Mouse (Mus musculus) kidney, adult 8-10 months (tissue): ENCODE data around the gene Ddx56.

Experiments
- DNase-seq, 2 experiments: peaks; one replicate each; pipeline ENCODE4 v3.0.0; 2022

Gene Ddx56

GRCm38 (mm10) chr11:6267320-6268254 is at the start of gene Ddx56:
Ddx56 (minus strand) TSS chr11:6267772.
- DNase-seq, result peak; percentile 93

- no peak for DNase-seq
Observed at GRCm38 (mm10) chr11:6316821-6317220, 49.2 kb upstream of the Ddx56 start.

GRCm38 (mm10) chr11:6313874-6314406 is 46.4 kb upstream of the Ddx56 start:
- no peak for DNase-seq

- peak; percentile 42 to 71 for DNase-seq
Observed at GRCm38 (mm10) chr11:6308181-6308580, 40.6 kb upstream of the Ddx56 start.

GRCm38 (mm10) chr11:6305943-6306430 is 38.4 kb upstream of the Ddx56 start:
- no peak for DNase-seq

- DNase-seq, result peak; percentile 36 to 38
Observed at GRCm38 (mm10) chr11:6302793-6303192, 35.2 kb upstream of the Ddx56 start.

GRCm38 (mm10) chr11:6299435-6299834 is 31.9 kb upstream of the Ddx56 start:
- DNase-seq, result no peak

GRCm38 (mm10) chr11:6296077-6296476 is 28.5 kb upstream of the Ddx56 start:
- DNase-seq, result no peak

- no peak for DNase-seq
Observed at GRCm38 (mm10) chr11:6294632-6295031, 27.1 kb upstream of the Ddx56 start.

GRCm38 (mm10) chr11:6293601-6294000 is 26.0 kb upstream of the Ddx56 start:
- DNase-seq, result peak; percentile 18 to 34

- no peak for DNase-seq
Observed at GRCm38 (mm10) chr11:6292988-6293349, 25.4 kb upstream of the Ddx56 start.

- DNase-seq, result peak; percentile 81 to 82
Observed at GRCm38 (mm10) chr11:6292116-6292987, 24.8 kb upstream of the Ddx56 start.

GRCm38 (mm10) chr11:6291401-6292115 is 24.0 kb upstream of the Ddx56 start, which contains the start of gene Ogdh:
Ogdh (plus strand) TSS chr11:6291633.
- DNase-seq, result peak; percentile 98 to 99

GRCm38 (mm10) chr11:6290883-6291282 is 23.3 kb upstream of the Ddx56 start:
- DNase-seq, result no peak

- no peak for DNase-seq
Observed at GRCm38 (mm10) chr11:6290138-6290537, 22.6 kb upstream of the Ddx56 start.

GRCm38 (mm10) chr11:6282940-6283339 is 15.4 kb upstream of the Ddx56 start:
- DNase-seq, result no peak

- peak in 1 of 2 experiments; percentile 30 for DNase-seq
Observed at GRCm38 (mm10) chr11:6276466-6276865, 8.9 kb upstream of the Ddx56 start.

GRCm38 (mm10) chr11:6275094-6275484 is 7.5 kb upstream of the Ddx56 start:
- no peak for DNase-seq

- peak; percentile 99 for DNase-seq
Observed at GRCm38 (mm10) chr11:6274387-6275093, 7.0 kb upstream of the Ddx56 start, which contains the start of gene Tmed4. Tmed4 (minus strand) TSS chr11:6274870.

- peak; percentile 39 to 42 for DNase-seq
Observed at GRCm38 (mm10) chr11:6273607-6274006, 6.0 kb upstream of the Ddx56 start.

GRCm38 (mm10) chr11:6266621-6267020 is 951 bp downstream of the Ddx56 start:
- no peak for DNase-seq
